ENCODE assay signal across 17 mouse cellular contexts in genomic region chr3:157268742-157269141, GRCm38 (mm10).
DNase-seq lines count a peak whose midpoint lies in the region; ATAC-seq and TF ChIP-seq lines count a peak whose summit lies in the region.
"Had no signal": no experiment of that assay in that cellular context is flagged by ENCODE, and none has a peak within 500 bp of the region (broad histone marks: within the 10 kb centered on the region; RNA-seq: fewer than 3 reads in every experiment).

No protein-coding gene starts in this region.

- no peaks in the 10 kb centered on the region for H3K36me3 ChIP-seq in liver, adult 2 months (ENCODE audit: control insufficient read depth, insufficient read depth, low read length)
- no peaks in the 10 kb centered on the region for H3K36me3 ChIP-seq in liver, postnatal 0 days (replicated peaks; ENCODE audit: insufficient read depth, low read length)
- no peaks in the 10 kb centered on the region for H3K36me3 ChIP-seq in E14TG2a.4 (ENCODE audit: insufficient read depth, low read length)
- H3K36me3 ChIP-seq: embryonic facial prominence, embryonic 12.5 days; midbrain, embryonic 12.5 days had no signal

- H3K27ac ChIP-seq in liver, adult 2 months (replicated peaks; ENCODE audit: insufficient read depth, low read depth, low read length) = no peak overlapping the region
- H3K27ac ChIP-seq in liver, postnatal 0 days (ENCODE audit: low read depth) = no peak overlapping the region
- H3K27ac ChIP-seq in cortical plate, adult 2 months (ENCODE audit: insufficient read depth, low read length) = no peak overlapping the region
- H3K27ac ChIP-seq: embryonic facial prominence, embryonic 12.5 days; heart, adult 2 months; macrophage; midbrain, embryonic 12.5 days had no signal

- no peak overlapping the region for H3K9ac ChIP-seq in liver, adult 2 months (ENCODE audit: low read depth, low read length)
- H3K9ac ChIP-seq in liver, postnatal 0 days (replicated peaks) = no peak overlapping the region
- H3K9ac ChIP-seq: embryonic facial prominence, embryonic 12.5 days; lung, embryonic 14.5 days; midbrain, embryonic 12.5 days had no signal

- DNase-seq in adrenal gland, postnatal 25 days = peak; percentile 3
- DNase-seq in adrenal gland, adult (ENCODE audit: inconsistent age in 2 of 2, low spot score in 1 of 2) = no peak
- DNase-seq in liver, adult 2 months (ENCODE audit: extremely low read depth, low read depth, low spot score) = no peak
- no peak for DNase-seq in liver, postnatal 0 days
- no peak for DNase-seq in right cerebral cortex, postnatal 4 days
- DNase-seq in left cerebral cortex, adult 8-10 months (ENCODE audit: low spot score in 2 of 2) = no peak
- DNase-seq: adrenal gland, adult 8-10 months; cerebellum, adult 18-20 months; heart, adult 2 months; kidney, adult 9 months; lung, embryonic 14.5 days had no signal

- TF ChIP-seq CTCF in liver, adult 2 months (IDR thresholded peaks at IDR 0.05; ENCODE audit: low read depth, low read length) = 0 out of 2 replicates have a peak, but pooled peaks have one; percentile 2
- TF ChIP-seq CTCF in liver, postnatal 0 days (IDR thresholded peaks at IDR 0.05; ENCODE audit: low read depth) = no peak
- peak; percentile 83 for TF ChIP-seq CTCF in E14TG2a.4 (conservative IDR thresholded peaks at IDR 0.05; ENCODE audit: low read length)
- TF ChIP-seq CTCF in cortical plate, adult 2 months (IDR thresholded peaks at IDR 0.05; ENCODE audit: extremely low read depth, insufficient read depth, low read length) = 0 out of 2 replicates have a peak, but pooled peaks have one; percentile 11

- no peaks in the 10 kb centered on the region for H3K4me1 ChIP-seq in liver, adult 2 months (ENCODE audit: control insufficient read depth, insufficient read depth, low read length)
- H3K4me1 ChIP-seq in liver, postnatal 0 days (ENCODE audit: insufficient read depth) = no peaks in the 10 kb centered on the region
- no peaks in the 10 kb centered on the region for H3K4me1 ChIP-seq in E14TG2a.4 (replicated peaks; ENCODE audit: low read depth, low read length)
- H3K4me1 ChIP-seq in cortical plate, adult 2 months (ENCODE audit: control insufficient read depth, insufficient read depth, low read length) = no peaks in the 10 kb centered on the region
- H3K4me1 ChIP-seq: embryonic facial prominence, embryonic 12.5 days; midbrain, embryonic 12.5 days had no signal

- no peak overlapping the region for H3K4me3 ChIP-seq in liver, adult 2 months (ENCODE audit: insufficient read depth, low read depth, low read length)
- no peak overlapping the region for H3K4me3 ChIP-seq in liver, postnatal 0 days (ENCODE audit: low read depth, low read length)
- no peak overlapping the region for H3K4me3 ChIP-seq in E14TG2a.4 (replicated peaks; ENCODE audit: low read length)
- no peak overlapping the region for H3K4me3 ChIP-seq in cortical plate, adult 2 months (ENCODE audit: insufficient read depth, low read length)
- H3K4me3 ChIP-seq: embryonic facial prominence, embryonic 12.5 days; heart, adult 2 months; midbrain, embryonic 12.5 days had no signal

- TF ChIP-seq EP300 in liver, postnatal 0 days (IDR thresholded peaks at IDR 0.05; ENCODE audit: low read depth) = no peak

- no peak for TF ChIP-seq POLR2A in liver, adult 2 months (IDR thresholded peaks at IDR 0.05; ENCODE audit: extremely low read depth, insufficient read depth, low read length)
- TF ChIP-seq POLR2A in cortical plate, adult 2 months (IDR thresholded peaks at IDR 0.05; ENCODE audit: extremely low read depth, insufficient read depth, low read length) = no peak

- 67% methylated on average over 4 of the region's 4 CpGs for WGBS in liver, adult 2 months
- 60% methylated on average over 4 of the region's 4 CpGs for WGBS in liver, postnatal 0 days (ENCODE audit: insufficient replicate concordance)

- no peaks in the 10 kb centered on the region; the same call in 1 of the 2 replicates for H3K27me3 ChIP-seq in liver, adult 2 months (ENCODE audit: control insufficient read depth, insufficient read depth, low read length)
- H3K27me3 ChIP-seq in liver, postnatal 0 days (ENCODE audit: insufficient read depth, low read length) = no peaks in the 10 kb centered on the region
- no peaks in the 10 kb centered on the region for H3K27me3 ChIP-seq in E14TG2a.4 (ENCODE audit: insufficient read depth, low read length)
- H3K27me3 ChIP-seq: embryonic facial prominence, embryonic 12.5 days; midbrain, embryonic 12.5 days had no signal

- H3K4me2 ChIP-seq in liver, postnatal 0 days (ENCODE audit: low read depth, low read length) = no peak overlapping the region
- H3K4me2 ChIP-seq: embryonic facial prominence, embryonic 12.5 days; lung, embryonic 14.5 days; midbrain, embryonic 12.5 days had no signal

- no peaks in the 10 kb centered on the region for H3K9me3 ChIP-seq in liver, postnatal 0 days (ENCODE audit: low read length)
- no peaks in the 10 kb centered on the region for H3K9me3 ChIP-seq in E14TG2a.4 (ENCODE audit: low read length)
- H3K9me3 ChIP-seq: embryonic facial prominence, embryonic 12.5 days; midbrain, embryonic 12.5 days had no signal

- H3K79me2 ChIP-seq in liver, adult 2 months (ENCODE audit: control insufficient read depth, insufficient read depth, low read length) = no peaks in the 10 kb centered on the region

- ATAC-seq in liver, postnatal 0 days = no peak
- ATAC-seq: inflammation-experienced regulatory T-cells, adult 6 months had no signal
